Mouse (Mus musculus) spleen, adult 2 months (tissue): Measurements from ENCODE around the gene Galns.
A peak's percentile ranks its signal among the peaks of the same experiment; 100 is the strongest.

Source experiments
- CTCF ChIP-seq: fragments of 200-500 bp; IDR thresholded peaks from 2 replicates; pipeline ENCODE4 v1.5.1; 2011; ENCODE audit warnings: mild to moderate bottlenecking, inconsistent platforms; ENCODE audit not compliant: insufficient read depth, insufficient read length, insufficient replicate concordance; ENCODE audit errors: extremely low read depth
- POLR2A ChIP-seq: fragments of 200-500 bp; IDR thresholded peaks from 2 replicates; pipeline ENCODE4 v1.6.1; 2011; ENCODE audit warnings: low read depth, low read length, inconsistent platforms

GRCm38 (mm10) chr8:122556030-122557009 lies 54.9 kb downstream of the Galns start:
- no peak for TF ChIP-seq CTCF
- peak; percentile 87 for TF ChIP-seq POLR2A
